Comparison of ENCODE assay signal across 21 mouse cellular contexts in genomic region chr7:49809562-49809961, GRCm38 (mm10).
"Had no signal": no experiment of that assay in that cellular context is flagged by ENCODE, and none has a peak within 500 bp of the region (broad histone marks: within the 10 kb centered on the region; RNA-seq: fewer than 3 reads in every experiment).

No protein-coding gene starts in this region.

- H3K4me1 ChIP-seq: limb, embryonic 12.5 days; limb, embryonic 15.5 days; midbrain, embryonic 13.5 days had no signal

- H3K4me3 ChIP-seq: limb, embryonic 12.5 days; limb, embryonic 15.5 days; megakaryocyte, embryonic 14.5 days; midbrain, embryonic 10.5 days; midbrain, embryonic 13.5 days; myocyte; neural tube, embryonic 13.5 days had no signal

- H3K9me3 ChIP-seq: limb, embryonic 12.5 days; limb, embryonic 15.5 days; megakaryocyte, embryonic 14.5 days; midbrain, embryonic 10.5 days; midbrain, embryonic 13.5 days; neural tube, embryonic 13.5 days had no signal

- H3K9ac ChIP-seq: limb, embryonic 12.5 days; limb, embryonic 15.5 days; liver, embryonic 14.5 days; liver, postnatal 0 days; lung, embryonic 14.5 days; midbrain, embryonic 13.5 days; neural tube, embryonic 13.5 days had no signal

- H3K27me3 ChIP-seq: limb, embryonic 12.5 days; limb, embryonic 15.5 days; megakaryocyte, embryonic 14.5 days; midbrain, embryonic 13.5 days; neural tube, embryonic 13.5 days had no signal

- H3K27ac ChIP-seq: kidney, postnatal 0 days; limb, embryonic 12.5 days; limb, embryonic 15.5 days; liver, embryonic 14.5 days; midbrain, embryonic 10.5 days; midbrain, embryonic 13.5 days; neural tube, embryonic 13.5 days had no signal

- H3K4me2 ChIP-seq: limb, embryonic 12.5 days; limb, embryonic 15.5 days; liver, embryonic 11.5 days; lung, embryonic 14.5 days; midbrain, embryonic 13.5 days; neural tube, embryonic 13.5 days had no signal

- ATAC-seq: intestine, postnatal 0 days; liver, postnatal 0 days; lung, postnatal 0 days; midbrain, embryonic 13.5 days; midbrain, embryonic 16.5 days had no signal

- DNase-seq: kidney, adult 2 months; kidney, postnatal 36 days; left cerebral cortex, postnatal 4 days; liver, postnatal 0 days; lung, embryonic 14.5 days; lung, postnatal 36 days; thymus, adult 18-20 months; thymus, postnatal 4 days had no signal
